Mouse (Mus musculus) lung, adult 2 months (tissue): ENCODE measurements around the gene Abhd2.

ENCODE experiments used
- CTCF ChIP-seq: fragments of 200-500 bp; IDR thresholded peaks from 2 replicates; pipeline ENCODE4 v1.5.1; 2011; ENCODE audit warnings: mild to moderate bottlenecking, low read length, control low read depth; ENCODE audit not compliant: insufficient read depth
- POLR2A ChIP-seq: fragments of 200-500 bp; IDR thresholded peaks from 2 replicates; pipeline ENCODE4 v1.6.1; 2011; ENCODE audit warnings: low read depth, mild to moderate bottlenecking, control low read depth, low read length, borderline replicate concordance; ENCODE audit errors: extremely low read depth

GRCm38 (mm10) chr7:79398971-79399370 is 126.0 kb downstream of the Abhd2 start:
- no peak for TF ChIP-seq CTCF
- TF ChIP-seq POLR2A, result no peak
